Mouse (Mus musculus): ENCODE measurements around the gene Ifngr2.

Ifngr2 gene

GRCm38 (mm10) chr16:91611248-91611647 lies 64.4 kb downstream of the Ifngr2 start:
- peak; percentile 70 for DNase-seq

GRCm38 (mm10) chr16:91612525-91612924 lies 65.7 kb downstream of the Ifngr2 start:
- DNase-seq = no peak

- DNase-seq = no peak
Measured at GRCm38 (mm10) chr16:91614552-91614951, 67.7 kb downstream of the Ifngr2 start.

All from lung, postnatal 36 days (tissue).